Mouse (Mus musculus): ENCODE data around the gene Thoc7.

DNA sequence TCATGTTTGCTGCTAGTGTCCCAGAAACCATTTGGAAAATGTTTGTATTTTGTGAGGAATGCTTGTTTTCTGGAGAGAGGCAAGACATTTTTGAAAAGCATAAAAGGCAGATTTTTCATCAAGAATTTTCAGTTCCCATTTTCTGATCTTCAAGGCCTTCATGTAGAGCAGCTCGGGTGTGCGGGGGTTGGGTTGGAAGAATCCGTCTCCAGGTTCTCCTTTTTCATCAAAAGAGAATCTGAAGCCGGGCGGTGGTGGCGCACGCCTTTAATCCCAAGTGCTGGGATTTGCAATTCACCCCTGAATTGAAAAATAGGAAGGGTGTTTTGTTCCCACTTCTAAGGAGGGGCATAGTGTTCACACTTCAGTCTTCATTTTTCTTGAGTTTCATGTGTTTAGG, 41.1 kb upstream of the Thoc7 start:
- TF ChIP-seq POLR2A (IDR thresholded peaks at IDR 0.05; ENCODE audit: low read depth, low read length) (no peak), CTCF (IDR thresholded peaks at IDR 0.05; ENCODE audit: extremely low read depth, insufficient read length, insufficient replicate concordance, low read depth, low read length) (no peak)
